Mouse (Mus musculus): ENCODE measurements at regions not wholly inside any gene's neighbourhood (a gene's known extent, or its start where the extent isn't known, plus 50 kb on each side); places are given as distances from the start of the nearest gene placed in this dataset.

DNA sequence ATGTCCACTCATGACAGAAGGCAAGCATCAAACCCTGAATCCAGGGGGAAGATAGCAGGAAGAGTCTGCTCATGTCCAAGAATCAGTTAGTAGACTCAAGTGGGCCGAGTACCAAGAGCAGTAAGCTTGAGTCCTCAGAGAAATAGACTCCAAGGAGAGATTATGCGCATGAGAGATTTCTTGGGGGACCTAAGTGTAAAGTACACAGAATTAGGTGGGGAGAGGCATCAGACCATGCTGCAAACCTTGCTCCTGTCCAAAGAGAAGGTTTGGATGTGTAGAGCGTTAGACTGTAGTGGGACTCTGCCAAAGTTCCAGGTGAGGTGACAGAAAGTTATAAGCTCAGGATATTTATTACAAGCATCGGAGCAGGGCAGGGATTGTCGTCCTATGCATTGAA lies 654.4 kb downstream of the Dhx35 start:
- ATAC-seq (ENCODE audit: extremely low read depth, insufficient number of reproducible peaks, low FRiP score, low TSS enrichment), result no peak
- WGBS, result 77% methylated on average over 5 of the region's 5 CpGs
- no peak overlapping the region for H3K4me2 ChIP-seq

DNA sequence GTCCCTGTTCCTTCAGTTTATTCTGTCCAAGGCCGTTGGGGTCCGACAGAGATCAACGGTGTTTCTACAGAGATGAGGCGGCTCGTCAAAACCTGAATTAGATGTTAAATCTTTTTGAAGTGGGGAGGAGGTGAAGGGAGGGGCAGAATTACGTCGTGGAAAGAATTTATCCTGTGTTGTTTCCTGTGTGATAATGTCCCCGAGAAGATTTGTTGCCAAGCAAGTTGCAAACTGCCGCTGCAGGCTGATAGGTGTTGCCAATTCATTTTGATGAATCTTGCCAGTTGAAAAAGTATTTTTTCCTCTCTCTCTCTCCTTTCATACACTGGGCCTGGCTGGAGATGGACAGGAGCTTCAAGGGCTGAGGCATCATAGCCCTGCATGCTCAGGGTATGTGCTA lies 656.8 kb downstream of the Dhx35 start:
- no peaks in the 10 kb centered on the region for H3K9me3 ChIP-seq
- H3K4me2 ChIP-seq, result no peak overlapping the region
- no peak for ATAC-seq (ENCODE audit: extremely low read depth, insufficient number of reproducible peaks, low FRiP score, low TSS enrichment)
- H3K4me1 ChIP-seq, result no peaks in the 10 kb centered on the region
- WGBS, result 50% methylated on average over 9 of the region's 9 CpGs
- no peaks in the 10 kb centered on the region for H3K27me3 ChIP-seq (replicated peaks)
- H3K36me3 ChIP-seq, result no peaks in the 10 kb centered on the region
- H3K9ac ChIP-seq, result no peak overlapping the region
- no peak overlapping the region for H3K27ac ChIP-seq (replicated peaks)
- no peak overlapping the region for H3K4me3 ChIP-seq

More for the DNA sequence above, 654.4 kb downstream of the Dhx35 start:
- H3K27ac ChIP-seq (replicated peaks), result no peak overlapping the region
- H3K4me3 ChIP-seq, result no peak overlapping the region
- no peaks in the 10 kb centered on the region for H3K4me1 ChIP-seq
- H3K9ac ChIP-seq, result no peak overlapping the region
- H3K27me3 ChIP-seq (replicated peaks), result no peaks in the 10 kb centered on the region
- no peaks in the 10 kb centered on the region for H3K9me3 ChIP-seq
- H3K36me3 ChIP-seq, result no peaks in the 10 kb centered on the region

DNA sequence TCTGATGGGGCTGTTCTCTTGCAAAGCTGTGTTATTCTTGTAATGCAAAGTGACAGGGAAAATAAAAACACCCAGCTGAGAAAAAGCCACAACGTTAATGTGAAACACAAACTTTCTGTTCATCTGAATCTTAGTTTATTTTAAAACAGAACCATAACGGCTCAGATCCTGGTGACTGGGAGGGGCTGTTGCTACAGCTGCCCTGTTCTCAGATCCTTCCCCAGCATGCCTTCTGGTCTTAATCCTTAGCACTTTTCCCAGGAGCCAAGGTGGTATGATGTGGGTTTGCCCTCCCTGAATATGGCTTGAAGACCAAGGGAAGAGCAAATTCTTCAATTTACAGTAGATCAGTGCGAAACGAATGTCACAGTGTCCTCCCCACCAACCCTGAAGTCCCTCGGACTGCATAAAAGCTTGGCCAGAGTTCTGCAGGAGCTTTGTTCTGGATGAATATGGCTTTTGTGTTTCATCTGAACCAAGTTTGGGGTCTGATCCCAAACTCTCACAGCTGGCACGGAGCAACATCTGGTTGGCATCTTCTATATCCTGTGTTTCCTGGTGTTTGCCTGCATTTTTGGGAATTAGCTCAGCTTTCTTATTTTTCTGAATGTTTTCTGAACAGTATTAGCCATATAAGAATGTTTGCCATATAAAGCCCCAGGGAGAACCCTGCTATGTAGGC lies 686.9 kb downstream of the Dhx35 start:
- Histone ChIP-seq H3K4me3 (no peak overlapping the region), H3K4me1 (no peaks in the 10 kb centered on the region), H3K9ac (no peak overlapping the region), H3K9me3 (no peaks in the 10 kb centered on the region), H3K36me3 (no peaks in the 10 kb centered on the region), H3K27me3 (replicated peaks) (no peaks in the 10 kb centered on the region), H3K4me2 (no peak overlapping the region), H3K27ac (replicated peaks) (no peak overlapping the region)
- WGBS, result 71% methylated on average over 6 of the region's 6 CpGs
- ATAC-seq (ENCODE audit: extremely low read depth, insufficient number of reproducible peaks, low FRiP score, low TSS enrichment), result no peak

DNA sequence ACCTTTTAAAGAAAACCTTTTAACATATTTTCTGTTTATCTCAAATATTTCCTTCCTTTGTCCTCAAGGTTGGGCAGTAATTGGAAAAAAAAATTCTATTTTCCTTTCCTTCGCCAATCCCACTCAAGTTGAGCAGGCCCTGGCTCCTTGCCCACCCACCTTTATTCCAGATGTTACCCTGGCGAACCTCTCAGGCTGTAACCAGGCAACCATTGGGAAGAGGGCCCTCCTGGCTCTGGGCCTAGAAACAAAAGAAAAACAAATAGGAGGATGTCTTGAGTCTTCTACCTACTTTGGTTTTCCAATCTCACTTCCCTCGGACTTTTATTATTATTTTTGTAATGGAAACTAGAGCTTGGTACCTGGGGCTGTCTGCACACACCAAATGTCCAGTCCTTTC lies 696.5 kb downstream of the Dhx35 start:
- H3K4me1 ChIP-seq, result no peaks in the 10 kb centered on the region
- no peak for ATAC-seq (ENCODE audit: extremely low read depth, insufficient number of reproducible peaks, low FRiP score, low TSS enrichment)
- no peak overlapping the region for H3K27ac ChIP-seq (replicated peaks)
- WGBS, result 45% methylated on average over 3 of the region's 3 CpGs
- H3K9ac ChIP-seq, result no peak overlapping the region
- H3K4me3 ChIP-seq, result no peak overlapping the region
- H3K9me3 ChIP-seq, result no peaks in the 10 kb centered on the region
- H3K36me3 ChIP-seq, result no peaks in the 10 kb centered on the region
- no peak overlapping the region for H3K4me2 ChIP-seq
- no peaks in the 10 kb centered on the region for H3K27me3 ChIP-seq (replicated peaks)

DNA sequence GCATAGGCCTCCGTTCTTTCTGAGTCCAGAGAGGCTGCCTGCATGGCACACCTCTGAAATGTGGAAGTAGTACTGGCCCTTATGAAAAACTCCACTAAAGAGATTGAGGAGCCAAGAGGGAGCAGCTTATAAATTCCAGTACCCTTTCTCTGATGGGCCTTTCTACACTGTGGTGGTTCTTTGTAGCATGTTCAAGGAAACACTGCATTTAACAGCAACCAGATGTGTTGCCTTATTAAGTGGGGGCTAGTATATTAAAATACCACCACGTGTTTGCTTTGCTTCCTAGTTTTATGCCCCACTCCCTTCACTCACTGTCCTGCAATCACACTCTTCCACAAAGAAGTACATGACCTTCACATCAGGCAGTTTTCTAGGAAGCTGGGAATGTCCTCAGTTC lies 704.1 kb downstream of the Dhx35 start:
- Histone ChIP-seq H3K4me1 (no peaks in the 10 kb centered on the region), H3K27me3 (replicated peaks) (no peaks in the 10 kb centered on the region), H3K9me3 (no peaks in the 10 kb centered on the region), H3K27ac (replicated peaks) (no peak overlapping the region), H3K4me2 (no peak overlapping the region), H3K36me3 (no peaks in the 10 kb centered on the region), H3K9ac (no peak overlapping the region), H3K4me3 (no peak overlapping the region)
- ATAC-seq (ENCODE audit: extremely low read depth, insufficient number of reproducible peaks, low FRiP score, low TSS enrichment), result no peak
- 56% methylated on average over 2 of the region's 2 CpGs for WGBS

DNA sequence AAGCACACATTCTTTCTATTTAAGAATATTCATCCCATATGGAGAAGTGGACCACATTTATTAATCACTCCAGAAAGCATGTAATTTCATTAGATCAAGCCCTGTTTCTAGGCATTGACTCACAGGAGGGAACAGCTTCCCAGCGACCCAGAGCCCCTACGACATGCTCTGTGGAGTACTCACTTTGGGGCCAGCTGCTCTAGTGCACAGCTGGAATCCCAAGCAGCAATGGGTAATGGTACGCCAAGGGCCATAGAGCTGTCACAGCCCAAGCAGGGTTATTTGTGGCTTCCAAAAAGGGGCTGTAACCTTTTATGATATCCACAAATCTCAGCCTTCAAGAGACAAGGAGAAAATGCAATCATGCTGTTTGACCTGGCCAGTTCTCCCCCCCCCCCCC lies 706.4 kb downstream of the Dhx35 start:
- no peak for ATAC-seq (ENCODE audit: extremely low read depth, insufficient number of reproducible peaks, low FRiP score, low TSS enrichment)
- no peaks in the 10 kb centered on the region for H3K36me3 ChIP-seq
- WGBS, result 68% methylated on average over 3 of the region's 3 CpGs
- H3K9ac ChIP-seq, result no peak overlapping the region
- H3K27ac ChIP-seq (replicated peaks), result no peak overlapping the region
- no peaks in the 10 kb centered on the region for H3K4me1 ChIP-seq
- no peak overlapping the region for H3K4me3 ChIP-seq
- H3K4me2 ChIP-seq, result no peak overlapping the region
- no peaks in the 10 kb centered on the region for H3K9me3 ChIP-seq
- no peaks in the 10 kb centered on the region for H3K27me3 ChIP-seq (replicated peaks)

DNA sequence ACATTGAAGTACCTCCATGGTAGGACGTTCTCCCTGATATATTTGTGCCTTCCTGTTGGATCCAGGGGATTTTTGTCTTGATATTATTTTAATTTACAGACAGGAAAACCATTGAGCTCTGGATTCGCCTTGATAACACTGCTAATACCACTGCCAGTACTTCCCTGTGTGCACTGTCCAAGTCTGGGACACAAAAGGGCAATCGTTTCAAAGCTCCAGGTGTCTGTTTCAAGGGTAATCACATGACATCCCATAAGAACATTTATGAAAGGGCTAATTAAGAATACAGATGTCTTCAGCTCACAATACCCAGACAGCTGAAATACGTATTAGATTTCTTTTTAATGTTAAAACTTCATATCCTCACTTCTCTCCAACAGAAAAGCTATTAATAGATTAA lies 724.5 kb downstream of the Dhx35 start:
- Histone ChIP-seq H3K27me3 (replicated peaks) (no peaks in the 10 kb centered on the region), H3K9ac (no peak overlapping the region), H3K9me3 (no peaks in the 10 kb centered on the region), H3K27ac (replicated peaks) (no peak overlapping the region), H3K4me3 (no peak overlapping the region), H3K36me3 (no peaks in the 10 kb centered on the region), H3K4me2 (no peak overlapping the region), H3K4me1 (no peaks in the 10 kb centered on the region)
- 55% methylated on average over 4 of the region's 4 CpGs for WGBS
- no peak for ATAC-seq (ENCODE audit: extremely low read depth, insufficient number of reproducible peaks, low FRiP score, low TSS enrichment)

DNA sequence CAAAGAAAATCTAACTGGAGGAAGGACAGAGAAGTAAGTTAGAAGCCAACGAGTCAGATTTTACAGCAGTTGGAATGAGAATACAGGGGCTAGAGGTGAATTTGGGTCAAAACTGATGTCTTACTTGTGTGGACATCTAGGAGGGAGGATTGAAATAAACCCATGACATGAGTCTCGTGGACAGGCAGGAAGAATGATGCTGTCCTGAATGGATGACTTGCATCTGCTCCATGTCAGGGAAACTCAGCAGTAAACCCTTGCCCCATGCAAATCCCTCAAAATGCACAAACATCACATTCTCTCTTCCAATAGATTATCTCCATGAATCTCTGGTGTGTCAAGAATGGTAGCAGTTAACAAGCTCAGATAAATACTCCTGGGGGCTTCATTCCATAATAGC lies 729.1 kb downstream of the Dhx35 start:
- Histone ChIP-seq H3K4me1 (no peaks in the 10 kb centered on the region), H3K9ac (no peak overlapping the region), H3K27me3 (replicated peaks) (no peaks in the 10 kb centered on the region), H3K36me3 (no peaks in the 10 kb centered on the region), H3K4me2 (no peak overlapping the region), H3K9me3 (no peaks in the 10 kb centered on the region), H3K4me3 (no peak overlapping the region), H3K27ac (replicated peaks) (no peak overlapping the region)
- 63% methylated on average over 2 of the region's 2 CpGs for WGBS
- no peak for ATAC-seq (ENCODE audit: extremely low read depth, insufficient number of reproducible peaks, low FRiP score, low TSS enrichment)

DNA sequence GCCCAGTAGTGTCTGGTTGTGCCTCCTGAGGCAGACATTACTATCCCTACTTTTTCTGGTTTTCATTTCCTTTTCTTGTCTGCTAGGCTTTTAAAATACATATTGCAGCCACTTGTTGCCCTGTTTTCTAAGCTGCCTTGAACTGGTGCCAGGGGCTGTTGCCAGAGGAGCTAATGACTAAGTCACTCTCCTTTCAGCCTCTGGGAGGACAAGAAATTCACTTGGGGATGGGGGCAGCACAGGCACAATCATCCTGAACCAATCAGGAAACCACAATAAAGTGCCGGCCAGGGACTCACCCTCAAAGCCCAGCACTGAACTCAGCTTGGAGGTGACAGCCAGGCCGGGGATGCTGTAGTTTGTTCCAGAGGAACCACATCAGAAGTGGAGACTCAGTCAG lies 740.3 kb downstream of the Dhx35 start:
- Histone ChIP-seq H3K27me3 (replicated peaks) (no peaks in the 10 kb centered on the region), H3K27ac (replicated peaks) (no peak overlapping the region), H3K4me3 (no peak overlapping the region), H3K36me3 (no peaks in the 10 kb centered on the region), H3K4me1 (no peaks in the 10 kb centered on the region), H3K9ac (no peak overlapping the region), H3K4me2 (no peak overlapping the region), H3K9me3 (no peaks in the 10 kb centered on the region)
- WGBS, result 59% methylated on average over 2 of the region's 2 CpGs
- ATAC-seq (ENCODE audit: extremely low read depth, insufficient number of reproducible peaks, low FRiP score, low TSS enrichment), result no peak

DNA sequence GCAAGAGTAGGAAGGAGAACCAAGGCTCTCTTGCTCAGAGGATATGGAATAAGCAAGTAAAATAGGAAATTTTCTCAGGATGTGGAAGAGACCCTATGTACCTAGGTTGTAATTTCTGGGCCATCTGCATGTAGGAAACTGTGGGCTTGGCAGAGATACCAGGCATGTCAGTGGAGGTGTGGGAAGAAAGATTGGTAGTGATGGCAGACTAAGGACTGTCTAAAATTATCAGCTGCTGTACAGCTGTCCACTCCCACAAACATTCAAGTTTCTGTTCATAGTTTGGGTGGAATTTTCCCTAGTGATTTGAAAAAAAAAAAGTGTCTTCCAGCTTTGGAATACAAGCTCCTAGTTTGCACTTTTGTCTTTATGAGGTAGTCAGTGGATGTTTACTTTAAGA lies 744.7 kb downstream of the Dhx35 start:
- Histone ChIP-seq H3K9ac (no peak overlapping the region), H3K4me1 (no peaks in the 10 kb centered on the region), H3K27ac (replicated peaks) (no peak overlapping the region), H3K36me3 (no peaks in the 10 kb centered on the region), H3K4me2 (no peak overlapping the region), H3K27me3 (replicated peaks) (no peaks in the 10 kb centered on the region), H3K4me3 (no peak overlapping the region), H3K9me3 (no peaks in the 10 kb centered on the region)
- no peak for ATAC-seq (ENCODE audit: extremely low read depth, insufficient number of reproducible peaks, low FRiP score, low TSS enrichment)

DNA sequence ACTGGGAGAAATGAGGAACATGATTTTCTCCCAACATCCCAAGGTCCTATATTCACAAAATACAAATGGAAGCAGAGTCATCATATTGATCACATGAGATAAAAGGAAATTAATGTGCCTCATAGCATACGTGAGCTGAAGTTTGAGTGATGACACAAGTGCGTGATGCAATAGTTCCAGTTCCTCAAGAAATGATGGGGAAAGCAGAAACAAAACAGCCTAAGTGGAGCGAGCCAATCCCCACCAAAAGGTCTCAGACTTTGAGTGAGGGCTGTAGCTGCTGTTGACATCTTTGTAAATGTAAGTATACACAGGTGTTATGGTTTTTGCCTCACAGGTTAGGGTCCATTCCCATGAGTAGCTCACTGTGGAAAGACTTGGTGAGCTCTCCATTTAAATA lies 763.0 kb downstream of the Dhx35 start:
- no peaks in the 10 kb centered on the region for H3K27me3 ChIP-seq (replicated peaks)
- H3K4me3 ChIP-seq, result no peak overlapping the region
- ATAC-seq (ENCODE audit: extremely low read depth, insufficient number of reproducible peaks, low FRiP score, low TSS enrichment), result no peak
- no peak overlapping the region for H3K4me2 ChIP-seq
- no peak overlapping the region for H3K9ac ChIP-seq
- H3K9me3 ChIP-seq, result no peaks in the 10 kb centered on the region
- H3K4me1 ChIP-seq, result no peaks in the 10 kb centered on the region
- 73% methylated on average over 3 of the region's 3 CpGs for WGBS
- no peaks in the 10 kb centered on the region for H3K36me3 ChIP-seq
- H3K27ac ChIP-seq (replicated peaks), result no peak overlapping the region

DNA sequence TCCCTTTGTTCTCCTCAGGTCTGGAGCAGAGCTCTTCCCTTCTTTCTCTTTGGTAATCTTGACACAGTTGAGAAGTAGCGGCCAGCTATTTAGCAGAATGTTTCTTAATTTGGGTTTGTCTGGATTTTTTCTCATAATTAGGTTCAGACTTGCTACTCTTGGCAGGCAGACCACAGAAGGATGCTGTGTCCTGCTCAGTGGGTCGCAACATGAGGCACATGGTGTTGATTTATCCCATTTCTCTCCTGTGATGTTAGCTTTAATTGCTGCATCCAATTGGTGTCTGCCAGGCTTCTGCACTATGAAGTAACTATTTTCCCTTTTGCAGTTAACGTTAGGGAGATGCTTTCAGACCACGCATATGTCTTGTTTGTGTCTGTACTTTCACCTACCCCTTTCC lies 768.7 kb downstream of the Gm826 start:
- no peaks in the 10 kb centered on the region for H3K36me3 ChIP-seq
- H3K27me3 ChIP-seq (replicated peaks), result no peaks in the 10 kb centered on the region
- no peak for ATAC-seq (ENCODE audit: extremely low read depth, insufficient number of reproducible peaks, low FRiP score, low TSS enrichment)
- no peaks in the 10 kb centered on the region for H3K9me3 ChIP-seq
- H3K9ac ChIP-seq, result no peak overlapping the region
- no peaks in the 10 kb centered on the region for H3K4me1 ChIP-seq
- no peak overlapping the region for H3K4me3 ChIP-seq
- 83% methylated on average over 4 of the region's 4 CpGs for WGBS
- no peak overlapping the region for H3K4me2 ChIP-seq
- H3K27ac ChIP-seq (replicated peaks), result no peak overlapping the region
